Mouse (Mus musculus): ENCODE data around the gene Cacna1h. TPM values are rescaled to one million over a fixed set of nuclear protein-coding genes. Genes with fewer than 3 reads are reported as not detected.

The Cacna1h gene
- polyA plus RNA-seq, 1 experiment from 2014 or later, result 5.5 TPM

DNA sequence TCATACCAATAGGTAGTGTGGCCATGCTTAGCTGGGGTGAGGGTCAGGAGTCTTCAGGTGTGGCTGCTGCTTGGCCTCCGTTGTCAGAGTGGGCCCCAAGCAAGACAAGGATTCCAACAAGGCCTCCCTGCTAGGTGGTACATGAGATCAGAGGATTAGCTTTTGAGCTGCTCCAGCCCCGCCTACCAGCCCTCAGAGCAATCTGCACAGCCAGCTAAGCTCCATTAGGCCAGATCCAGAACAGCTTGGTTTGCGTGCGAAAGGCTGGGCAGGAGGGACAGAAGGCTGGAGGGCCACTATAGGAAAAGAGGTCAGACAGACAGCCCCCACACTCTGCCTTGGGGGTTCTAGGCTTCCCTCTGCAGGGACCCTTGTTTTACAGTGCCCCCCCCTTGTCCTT lies 32.1 kb downstream of the Cacna1h start:
- no peaks in the 10 kb centered on the region for H3K27me3 ChIP-seq (ENCODE audit: control insufficient read depth, insufficient read depth, low read length)
- H3K9ac ChIP-seq (ENCODE audit: low read length), result no peak overlapping the region
- no peak overlapping the region for H3K27ac ChIP-seq (replicated peaks; ENCODE audit: low read depth, low read length)
- no peak overlapping the region for H3K4me2 ChIP-seq (ENCODE audit: low read depth, severe bottlenecking)
- ATAC-seq (ENCODE audit: insufficient number of reproducible peaks, low FRiP score, low TSS enrichment, low read depth) (no peak), DNase-seq (ENCODE audit: low spot score) (no peak)
- no peak overlapping the region for H3K4me3 ChIP-seq (ENCODE audit: low read depth, low read length)
- WGBS, result 57% methylated on average over 4 of the region's 4 CpGs
- H3K36me3 ChIP-seq (ENCODE audit: control insufficient read depth, insufficient read depth, low read length), result no peaks in the 10 kb centered on the region
- peaks cover 36% of the 10 kb centered on the region for H3K4me1 ChIP-seq (ENCODE audit: control insufficient read depth, insufficient read depth, low read length)
- no peaks in the 10 kb centered on the region for H3K9me3 ChIP-seq (ENCODE audit: control insufficient read depth, low read length)

- Histone ChIP-seq H3K4me1 (ENCODE audit: control insufficient read depth, insufficient read depth, low read length) (peaks cover 25% of the 10 kb centered on the region), H3K4me2 (ENCODE audit: low read depth, severe bottlenecking) (no peak overlapping the region), H3K27me3 (ENCODE audit: control insufficient read depth, insufficient read depth, low read length) (no peaks in the 10 kb centered on the region), H3K4me3 (ENCODE audit: low read depth, low read length) (no peak overlapping the region), H3K27ac (replicated peaks; ENCODE audit: low read depth, low read length) (no peak overlapping the region), H3K9ac (ENCODE audit: low read length) (no peak overlapping the region), H3K36me3 (ENCODE audit: control insufficient read depth, insufficient read depth, low read length) (no peaks in the 10 kb centered on the region), H3K9me3 (ENCODE audit: control insufficient read depth, low read length) (no peaks in the 10 kb centered on the region)
- WGBS, result 4% methylated on average over 7 of the region's 7 CpGs
- DNase-seq (ENCODE audit: low spot score) (peak; percentile 89), ATAC-seq (ENCODE audit: insufficient number of reproducible peaks, low FRiP score, low TSS enrichment, low read depth) (no peak)
These were observed 33.1 kb downstream of the Cacna1h start for GRCm38 (mm10) chr17:25400443-25400842.

GRCm38 (mm10) chr17:25398520-25398838 lies 35.1 kb downstream of the Cacna1h start:
- Histone ChIP-seq H3K4me1 (ENCODE audit: control insufficient read depth, insufficient read depth, low read length) (peaks cover 11% of the 10 kb centered on the region; the same call in 1 of the 2 replicates), H3K27ac (replicated peaks; ENCODE audit: low read depth, low read length) (no peak overlapping the region), H3K9me3 (ENCODE audit: control insufficient read depth, low read length) (no peaks in the 10 kb centered on the region), H3K36me3 (ENCODE audit: control insufficient read depth, insufficient read depth, low read length) (no peaks in the 10 kb centered on the region), H3K4me2 (ENCODE audit: low read depth, severe bottlenecking) (no peak overlapping the region), H3K4me3 (ENCODE audit: low read depth, low read length) (no peak overlapping the region), H3K27me3 (ENCODE audit: control insufficient read depth, insufficient read depth, low read length) (no peaks in the 10 kb centered on the region), H3K9ac (ENCODE audit: low read length) (no peak overlapping the region)
- DNase-seq (ENCODE audit: low spot score) (no peak), ATAC-seq (ENCODE audit: insufficient number of reproducible peaks, low FRiP score, low TSS enrichment, low read depth) (no peak)
- 24% methylated on average over 13 of the region's 13 CpGs for WGBS

DNA sequence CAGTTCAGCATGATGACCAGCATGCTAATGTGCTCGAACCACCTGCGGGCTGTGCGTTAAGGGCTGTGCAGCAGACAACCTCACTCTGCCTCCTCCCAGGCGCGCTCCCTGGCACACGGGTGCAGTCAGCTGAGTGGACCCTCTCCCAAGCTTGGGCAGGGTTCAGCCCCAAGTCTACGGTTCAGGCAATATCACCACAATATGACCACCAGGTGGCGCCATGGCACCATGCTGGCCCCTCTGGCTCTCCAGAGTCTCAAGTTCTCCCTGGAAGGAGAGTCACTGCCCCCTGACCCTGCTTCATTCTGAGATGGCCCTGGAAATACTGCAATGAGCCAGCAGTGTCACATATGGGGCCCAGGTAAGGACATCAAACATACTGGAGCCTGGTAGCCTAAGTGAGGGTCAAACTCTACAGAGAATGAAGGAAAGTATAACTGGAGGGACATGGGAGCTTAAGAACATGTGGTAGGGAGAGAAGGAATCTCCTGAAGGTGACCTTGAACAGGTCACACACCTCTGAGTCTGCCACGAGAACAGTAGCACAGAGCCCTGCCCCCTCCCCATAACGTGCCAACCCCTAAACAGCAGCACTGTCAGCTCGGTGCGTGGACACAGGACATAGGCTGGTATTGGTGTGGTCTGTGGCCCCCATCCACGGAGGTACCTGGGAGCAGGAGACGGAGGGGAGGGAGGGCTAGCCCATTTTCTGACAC lies 35.6 kb downstream of the Cacna1h start:
- peak; percentile 28; the same call in 1 of the 2 replicates for ATAC-seq (ENCODE audit: insufficient number of reproducible peaks, low FRiP score, low TSS enrichment, low read depth)
- Histone ChIP-seq H3K36me3 (ENCODE audit: control insufficient read depth, insufficient read depth, low read length) (no peaks in the 10 kb centered on the region), H3K27ac (replicated peaks; ENCODE audit: low read depth, low read length) (no peak overlapping the region)

GRCm38 (mm10) chr17:25394526-25394925 lies 39.1 kb downstream of the Cacna1h start:
- Histone ChIP-seq H3K36me3 (ENCODE audit: control insufficient read depth, insufficient read depth, low read length) (no peaks in the 10 kb centered on the region), H3K27me3 (ENCODE audit: control insufficient read depth, insufficient read depth, low read length) (no peaks in the 10 kb centered on the region), H3K9ac (ENCODE audit: low read length) (no peak overlapping the region), H3K9me3 (ENCODE audit: control insufficient read depth, low read length) (no peaks in the 10 kb centered on the region), H3K4me1 (ENCODE audit: control insufficient read depth, insufficient read depth, low read length) (peaks cover 11% of the 10 kb centered on the region; the same call in 1 of the 2 replicates), H3K4me2 (ENCODE audit: low read depth, severe bottlenecking) (no peak overlapping the region), H3K27ac (replicated peaks; ENCODE audit: low read depth, low read length) (no peak overlapping the region), H3K4me3 (ENCODE audit: low read depth, low read length) (no peak overlapping the region)
- ATAC-seq (ENCODE audit: insufficient number of reproducible peaks, low FRiP score, low TSS enrichment, low read depth) (no peak), DNase-seq (ENCODE audit: low spot score) (no peak)
- 93% methylated on average over 4 of the region's 4 CpGs for WGBS

More for the DNA sequence above, 35.6 kb downstream of the Cacna1h start:
- DNase-seq (ENCODE audit: low spot score), result peak; percentile 94
- WGBS, result 28% methylated on average over 14 of the region's 14 CpGs
- Histone ChIP-seq H3K4me1 (ENCODE audit: control insufficient read depth, insufficient read depth, low read length) (peaks cover 11% of the 10 kb centered on the region; the same call in 1 of the 2 replicates), H3K9me3 (ENCODE audit: control insufficient read depth, low read length) (no peaks in the 10 kb centered on the region), H3K9ac (ENCODE audit: low read length) (0 out of 2 replicates have a peak overlapping the region, but pooled peaks have one; percentile 7), H3K4me2 (ENCODE audit: low read depth, severe bottlenecking) (no peak overlapping the region), H3K4me3 (ENCODE audit: low read depth, low read length) (no peak overlapping the region), H3K27me3 (ENCODE audit: control insufficient read depth, insufficient read depth, low read length) (no peaks in the 10 kb centered on the region)

GRCm38 (mm10) chr17:25374011-25374410 lies 59.6 kb downstream of the Cacna1h start:
- H3K4me2 ChIP-seq (ENCODE audit: low read depth, severe bottlenecking), result no peak overlapping the region
- H3K27ac ChIP-seq (replicated peaks; ENCODE audit: low read depth, low read length), result no peak overlapping the region
- H3K4me1 ChIP-seq (ENCODE audit: control insufficient read depth, insufficient read depth, low read length), result no peaks in the 10 kb centered on the region
- no peaks in the 10 kb centered on the region for H3K27me3 ChIP-seq (ENCODE audit: control insufficient read depth, insufficient read depth, low read length)
- no peak overlapping the region for H3K4me3 ChIP-seq (ENCODE audit: low read depth, low read length)
- H3K36me3 ChIP-seq (ENCODE audit: control insufficient read depth, insufficient read depth, low read length), result no peaks in the 10 kb centered on the region; the same call in 1 of the 2 replicates
- WGBS, result 45% methylated on average over 9 of the region's 9 CpGs
- H3K9ac ChIP-seq (ENCODE audit: low read length), result no peak overlapping the region
- no peaks in the 10 kb centered on the region for H3K9me3 ChIP-seq (ENCODE audit: control insufficient read depth, low read length)
- no peak for ATAC-seq (ENCODE audit: insufficient number of reproducible peaks, low FRiP score, low TSS enrichment, low read depth)
- DNase-seq (ENCODE audit: low spot score), result peak; percentile 47

DNA sequence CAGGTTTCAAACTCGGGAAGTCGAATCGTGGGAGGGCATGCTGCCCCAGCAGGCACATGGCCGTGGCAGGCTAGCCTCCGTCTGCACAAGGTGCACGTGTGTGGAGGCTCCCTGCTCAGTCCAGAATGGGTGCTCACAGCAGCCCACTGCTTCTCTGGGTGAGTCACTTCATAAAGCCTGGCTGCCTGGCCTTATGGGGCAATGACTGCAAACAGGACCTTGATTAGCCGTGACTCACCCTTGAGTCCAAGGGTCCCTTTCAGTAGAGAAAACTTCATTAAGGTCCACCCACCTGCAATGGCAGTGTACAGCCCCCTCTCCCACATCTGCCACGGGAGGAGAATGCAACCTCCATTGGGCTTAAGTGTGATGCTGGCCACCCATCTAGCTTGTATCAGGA lies 61.1 kb downstream of the Cacna1h start:
- ATAC-seq (ENCODE audit: insufficient number of reproducible peaks, low FRiP score, low TSS enrichment, low read depth) (no peak), DNase-seq (ENCODE audit: low spot score) (no peak)
- H3K4me1 ChIP-seq (ENCODE audit: control insufficient read depth, insufficient read depth, low read length), result no peaks in the 10 kb centered on the region
- no peak overlapping the region for H3K9ac ChIP-seq (ENCODE audit: low read length)
- no peaks in the 10 kb centered on the region; the same call in 1 of the 2 replicates for H3K36me3 ChIP-seq (ENCODE audit: control insufficient read depth, insufficient read depth, low read length)
- H3K27me3 ChIP-seq (ENCODE audit: control insufficient read depth, insufficient read depth, low read length), result no peaks in the 10 kb centered on the region
- H3K4me2 ChIP-seq (ENCODE audit: low read depth, severe bottlenecking), result no peak overlapping the region
- H3K4me3 ChIP-seq (ENCODE audit: low read depth, low read length), result no peak overlapping the region
- no peaks in the 10 kb centered on the region for H3K9me3 ChIP-seq (ENCODE audit: control insufficient read depth, low read length)
- no peak overlapping the region for H3K27ac ChIP-seq (replicated peaks; ENCODE audit: low read depth, low read length)
- WGBS, result 77% methylated on average over 8 of the region's 8 CpGs

GRCm38 (mm10) chr17:25368973-25369372 lies 64.6 kb downstream of the Cacna1h start, which contains the start of gene Tpsg1:
Gene Tpsg1 (plus strand): TSS chr17:25369273.
- H3K27ac ChIP-seq (replicated peaks; ENCODE audit: low read depth, low read length), result no peak within 1 kb of the TSS
- H3K27me3 ChIP-seq (ENCODE audit: control insufficient read depth, insufficient read depth, low read length), result no peaks in the 10 kb centered on the region
- ATAC-seq (ENCODE audit: insufficient number of reproducible peaks, low FRiP score, low TSS enrichment, low read depth), result no peak
- no peaks in the 10 kb centered on the region for H3K36me3 ChIP-seq (ENCODE audit: control insufficient read depth, insufficient read depth, low read length)
- H3K4me2 ChIP-seq (ENCODE audit: low read depth, severe bottlenecking), result no peak within 1 kb of the TSS
- no peak within 1 kb of the TSS for H3K4me3 ChIP-seq (ENCODE audit: low read depth, low read length)
- 79% methylated on average over 3 of the region's 3 CpGs for WGBS
- H3K9ac ChIP-seq (ENCODE audit: low read length), result no peak within 1 kb of the TSS
- no peaks in the 10 kb centered on the region for H3K4me1 ChIP-seq (ENCODE audit: control insufficient read depth, insufficient read depth, low read length)
- no peaks in the 10 kb centered on the region for H3K9me3 ChIP-seq (ENCODE audit: control insufficient read depth, low read length)
- no peak for DNase-seq (ENCODE audit: low spot score)

DNA sequence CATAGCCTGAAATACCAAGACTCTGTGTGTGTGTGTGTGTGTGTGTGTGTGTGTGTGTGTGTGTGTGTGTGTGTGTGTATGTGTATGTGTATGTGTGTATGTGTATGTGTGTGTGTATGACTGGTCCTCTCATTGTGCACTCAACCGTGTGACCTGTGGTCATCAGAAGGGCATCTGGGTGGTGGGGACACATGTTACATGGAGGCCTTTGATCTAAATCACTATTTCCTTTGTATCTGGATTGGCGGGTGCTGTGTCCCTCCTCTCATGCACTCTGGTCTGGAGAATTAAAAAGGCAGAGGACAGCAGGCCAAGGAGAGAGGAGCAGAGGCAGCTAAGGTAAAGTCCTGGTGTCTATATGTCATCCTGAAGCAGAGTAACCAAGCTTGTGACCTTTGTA lies 67.6 kb downstream of the Cacna1h start, which contains the start of gene Tpsb2:
TSS of gene Tpsb2 (plus strand) at position 301 of the 400 bp plus-strand sequence.
- 62% methylated on average over 2 of the region's 2 CpGs for whole genome bisulfite sequencing
- no peaks in the 10 kb centered on the region for H3K4me1 ChIP-seq (ENCODE audit: control insufficient read depth, insufficient read depth, low read length)
- no peak within 1 kb of the TSS for H3K4me2 ChIP-seq (ENCODE audit: low read depth, severe bottlenecking)
- no peak within 1 kb of the TSS for H3K27ac ChIP-seq (replicated peaks; ENCODE audit: low read depth, low read length)
- H3K4me3 ChIP-seq (ENCODE audit: low read depth, low read length), result no peak within 1 kb of the TSS
- DNase-seq (ENCODE audit: low spot score), result no peak
- no peak within 1 kb of the TSS for H3K9ac ChIP-seq (ENCODE audit: low read length)
- no peaks in the 10 kb centered on the region for H3K36me3 ChIP-seq (ENCODE audit: control insufficient read depth, insufficient read depth, low read length)
- no peaks in the 10 kb centered on the region for H3K27me3 ChIP-seq (ENCODE audit: control insufficient read depth, insufficient read depth, low read length)
- ATAC-seq (ENCODE audit: insufficient number of reproducible peaks, low FRiP score, low TSS enrichment, low read depth), result no peak
- no peaks in the 10 kb centered on the region for H3K9me3 ChIP-seq (ENCODE audit: control insufficient read depth, low read length)

All from limb, embryonic 11.5 days (tissue).